Mouse (Mus musculus) liver, adult 2 months (tissue): Measurements from ENCODE around the gene Tmem121b. TPM values are rescaled to one million over a fixed set of nuclear protein-coding genes. Genes with fewer than 3 reads are reported as not detected.

Experiments
- DNase-seq: peaks from one replicate; pipeline ENCODE4 v3.0.0-alpha.2; 2011; ENCODE audit warnings: low read depth, low spot score; ENCODE audit errors: extremely low read depth
- H3K27ac ChIP-seq: fragments of 200-500 bp; replicated peaks from 2 replicates; pipeline ENCODE4 v1.5.1; 2012; ENCODE audit warnings: low read depth, mild to moderate bottlenecking, control low read depth, inconsistent platforms, low read length; ENCODE audit not compliant: insufficient read depth
- H3K27me3 ChIP-seq: fragments of 200-500 bp; 2 replicates; pipeline ENCODE4 v1.6.1; 2012; ENCODE audit warnings: mild to moderate bottlenecking, moderate library complexity, low read length, inconsistent platforms; ENCODE audit not compliant: control insufficient read depth, insufficient read depth
- H3K36me3 ChIP-seq: fragments of 200-500 bp; 2 replicates; pipeline ENCODE4 v1.6.1; 2012; ENCODE audit warnings: low read length, inconsistent platforms; ENCODE audit not compliant: control insufficient read depth, insufficient read depth
- H3K4me1 ChIP-seq: fragments of 200-500 bp; 2 replicates; pipeline ENCODE4 v1.6.1; 2011; ENCODE audit warnings: low read length; ENCODE audit not compliant: control insufficient read depth, insufficient read depth
- H3K4me3 ChIP-seq: fragments of 200-500 bp; 2 replicates; pipeline ENCODE4 v1.5.1; 2011; ENCODE audit warnings: low read depth, mild to moderate bottlenecking, control low read depth, low read length, moderate library complexity; ENCODE audit not compliant: insufficient read depth
- H3K79me2 ChIP-seq: fragments of 200-500 bp; 2 replicates; pipeline ENCODE4 v1.6.1; 2012; ENCODE audit warnings: inconsistent platforms, mild to moderate bottlenecking, low read length, moderate library complexity; ENCODE audit not compliant: control insufficient read depth, insufficient read depth
- H3K9ac ChIP-seq: fragments of 200-500 bp; 2 replicates; pipeline ENCODE4 v1.6.1; 2012; ENCODE audit warnings: low read depth, mild to moderate bottlenecking, control low read depth, inconsistent platforms, low read length
- CTCF ChIP-seq: fragments of 200-500 bp; IDR thresholded peaks from 2 replicates; pipeline ENCODE4 v1.5.1; 2011; ENCODE audit warnings: low read depth, low read length, control low read depth
- POLR2A ChIP-seq: fragments of 200-500 bp; IDR thresholded peaks from 2 replicates; pipeline ENCODE4 v1.6.1; 2011; ENCODE audit warnings: low read length, control low read depth; ENCODE audit not compliant: insufficient read depth; ENCODE audit errors: extremely low read depth
- WGBS: fragments of 180-500 bp; shearing (Covaris S2); methylation state at CpG from one replicate; pipeline ENCODE4 v1.1.7; 2018; 5-methylcytosine and 5-hydroxymethylcytosine counted together
- polyA plus RNA-seq: library from polyadenylated mRNA; depleted of rRNA; stranded (reverse); fragments of >200 nt; gene quantifications from 2 replicates; pipeline ENCODE4 v1.2.3, GENCODE M21; 2012
- total RNA-seq: library from RNA; depleted of rRNA; stranded (reverse); fragments of >200 nt; gene quantifications from 2 replicates; pipeline ENCODE4 v1.2.3, GENCODE M21; 2014

Gene Tmem121b
- total and polyA plus RNA-seq, 2 experiments: not detected

GRCm38 (mm10) chr6:120483211-120483626, 10.4 kb downstream of the Tmem121b start:
- Histone ChIP-seq H3K4me1 (0 out of 2 replicates have a peak, but pooled peaks cover 2% of the 10 kb centered on the region), H3K27ac (no peak overlapping the region)
- peak; percentile 25 for DNase-seq

GRCm38 (mm10) chr6:120482756-120483155, 10.9 kb downstream of the Tmem121b start:
- Histone ChIP-seq H3K4me3 (no peak overlapping the region), H3K79me2 (no peaks in the 10 kb centered on the region), H3K27ac (no peak overlapping the region), H3K27me3 (no peaks in the 10 kb centered on the region), H3K9ac (no peak overlapping the region), H3K4me1 (0 out of 2 replicates have a peak, but pooled peaks cover 2% of the 10 kb centered on the region), H3K36me3 (peaks cover 7% of the 10 kb centered on the region; the same call in 1 of the 2 replicates)
- 37% methylated on average over 6 of the region's 6 CpGs for WGBS
- DNase-seq: peak; percentile 45
- TF ChIP-seq CTCF (no peak), POLR2A (no peak)

More at GRCm38 (mm10) chr6:120483211-120483626, 10.4 kb downstream of the Tmem121b start:
- Histone ChIP-seq H3K4me3 (no peak overlapping the region), H3K9ac (no peak overlapping the region), H3K79me2 (no peaks in the 10 kb centered on the region), H3K36me3 (peaks cover 5% of the 10 kb centered on the region; the same call in 1 of the 2 replicates), H3K27me3 (no peaks in the 10 kb centered on the region)
- peak; percentile 73 for TF ChIP-seq CTCF
- no peak for TF ChIP-seq POLR2A
- WGBS: 42% methylated on average over 8 of the region's 8 CpGs

DNA sequence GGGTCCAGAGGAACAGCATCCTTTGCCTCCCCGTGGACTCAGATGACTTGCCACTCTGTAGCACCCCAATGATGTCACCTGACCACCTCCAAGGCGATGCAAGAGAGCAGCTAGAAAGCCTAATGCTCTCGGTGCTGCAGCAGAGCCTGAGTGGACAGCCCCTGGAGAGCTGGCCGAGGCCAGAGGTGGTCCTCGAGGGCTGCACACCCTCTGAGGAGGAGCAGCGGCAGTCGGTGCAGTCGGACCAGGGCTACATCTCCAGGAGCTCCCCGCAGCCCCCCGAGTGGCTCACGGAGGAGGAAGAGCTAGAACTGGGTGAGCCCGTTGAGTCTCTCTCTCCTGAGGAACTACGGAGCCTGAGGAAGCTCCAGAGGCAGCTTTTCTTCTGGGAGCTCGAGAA, 11.6 kb downstream of the Tmem121b start:
- Histone ChIP-seq H3K9ac (no peak overlapping the region), H3K79me2 (no peaks in the 10 kb centered on the region), H3K27me3 (no peaks in the 10 kb centered on the region), H3K36me3 (peaks cover 7% of the 10 kb centered on the region; the same call in 1 of the 2 replicates), H3K27ac (no peak overlapping the region), H3K4me1 (0 out of 2 replicates have a peak, but pooled peaks cover 2% of the 10 kb centered on the region), H3K4me3 (no peak overlapping the region)
- DNase-seq: no peak
- 91% methylated on average over 14 of the region's 14 CpGs for WGBS
- TF ChIP-seq CTCF (no peak), POLR2A (no peak)

GRCm38 (mm10) chr6:120481538-120481937, 12.1 kb downstream of the Tmem121b start:
- no peak overlapping the region for H3K4me3 ChIP-seq
- H3K27ac ChIP-seq: no peak overlapping the region
- no peak for DNase-seq
- WGBS: 85% methylated on average over 6 of the region's 6 CpGs
- peaks cover 7% of the 10 kb centered on the region; the same call in 1 of the 2 replicates for H3K36me3 ChIP-seq
- H3K9ac ChIP-seq: no peak overlapping the region
- H3K27me3 ChIP-seq: no peaks in the 10 kb centered on the region
- no peaks in the 10 kb centered on the region for H3K79me2 ChIP-seq
- TF ChIP-seq CTCF (peak; percentile 44), POLR2A (no peak)
- H3K4me1 ChIP-seq: 0 out of 2 replicates have a peak, but pooled peaks cover 2% of the 10 kb centered on the region

- DNase-seq: no peak
- 94% methylated on average over 5 of the region's 5 CpGs for WGBS
- Histone ChIP-seq H3K27me3 (no peaks in the 10 kb centered on the region), H3K4me1 (peaks cover 4% of the 10 kb centered on the region), H3K27ac (no peak overlapping the region), H3K36me3 (peaks cover 8% of the 10 kb centered on the region; the same call in 1 of the 2 replicates), H3K4me3 (no peak overlapping the region), H3K9ac (no peak overlapping the region), H3K79me2 (no peaks in the 10 kb centered on the region)
- no peak for TF ChIP-seq CTCF
- TF ChIP-seq POLR2A: no peak
Measured at GRCm38 (mm10) chr6:120480361-120480760, 13.2 kb downstream of the Tmem121b start.

- peaks cover 8% of the 10 kb centered on the region; the same call in 1 of the 2 replicates for H3K36me3 ChIP-seq
- 68% methylated on average over 2 of the region's 2 CpGs for WGBS
- H3K4me1 ChIP-seq: peaks cover 4% of the 10 kb centered on the region
- H3K4me3 ChIP-seq: no peak overlapping the region
- H3K9ac ChIP-seq: no peak overlapping the region
- no peaks in the 10 kb centered on the region for H3K27me3 ChIP-seq
- no peak overlapping the region for H3K27ac ChIP-seq
- H3K79me2 ChIP-seq: no peaks in the 10 kb centered on the region
- DNase-seq: peak; percentile 39
- TF ChIP-seq CTCF (no peak), POLR2A (no peak)
Measured at GRCm38 (mm10) chr6:120479302-120479701, 14.3 kb downstream of the Tmem121b start.
